Mouse (Mus musculus) forebrain, embryonic 16.5 days (tissue): ENCODE data around the gene Dld. TPM values are rescaled to one million over a fixed set of nuclear protein-coding genes. Genes with fewer than 3 reads are reported as not detected.

Experiments used
- ATAC-seq: fragments of 200-750 bp; cut with Nextera tagmentation; 2 replicates; pipeline ENCODE4 v1.8.0; 2017; ENCODE audit warnings: mild to moderate bottlenecking, moderate library complexity
- H3K27ac ChIP-seq: fragments of 300-500 bp; sonication (generic); 2 replicates; pipeline ENCODE4 v1.5.1; 2014; ENCODE audit warnings: low read length, control low read depth
- H3K27me3 ChIP-seq: fragments of 300-500 bp; sonication (generic); replicated peaks from 2 replicates; pipeline ENCODE4 v1.6.1; 2014; ENCODE audit warnings: low read length; ENCODE audit not compliant: control insufficient read depth, insufficient read depth
- H3K36me3 ChIP-seq: fragments of 300-500 bp; sonication (generic); 2 replicates; pipeline ENCODE4 v1.6.1; 2014; ENCODE audit not compliant: control insufficient read depth, insufficient read depth
- H3K4me1 ChIP-seq: fragments of 300-500 bp; sonication (generic); replicated peaks from 2 replicates; pipeline ENCODE4 v1.6.1; 2014; ENCODE audit warnings: low read length; ENCODE audit not compliant: control insufficient read depth, insufficient read depth
- H3K4me2 ChIP-seq: fragments of 300-500 bp; sonication (generic); 2 replicates; pipeline ENCODE4 v1.6.1; 2014; ENCODE audit warnings: mild to moderate bottlenecking, low read length, control low read depth
- H3K4me3 ChIP-seq: fragments of 300-500 bp; sonication (generic); replicated peaks from 2 replicates; pipeline ENCODE4 v1.5.1; 2014; ENCODE audit warnings: mild to moderate bottlenecking, low read length, control low read depth
- H3K9ac ChIP-seq: fragments of 300-500 bp; sonication (generic); replicated peaks from 2 replicates; pipeline ENCODE4 v1.6.1; 2014; ENCODE audit warnings: low read depth, low read length, control low read depth
- H3K9me3 ChIP-seq: fragments of 300-500 bp; sonication (generic); 2 replicates; pipeline ENCODE4 v1.6.1; 2016; ENCODE audit warnings: low read length; ENCODE audit not compliant: control insufficient read depth
- WGBS: fragments of 180-500 bp; shearing (Covaris S2); extraction: QIAGEN DNeasy Blood & Tissue Kit; methylation state at CpG from one replicate; pipeline ENCODE4 v1.1.7; 2014; 5-methylcytosine and 5-hydroxymethylcytosine counted together
- polyA plus RNA-seq: library from polyadenylated mRNA; unstranded; fragments of >200 nt; fragmentation: Nextera tagmentation; extraction: Ambion mirVana; gene quantifications from 2 replicates; pipeline ENCODE4 v1.2.1, GENCODE M21; 2015

Dld gene
- polyA plus RNA-seq, 1 experiment from 2014 or later, result 121 TPM

GRCm38 (mm10) chr12:31313136-31313535, 38.1 kb downstream of the Dld start:
- H3K9me3 ChIP-seq, result no peaks in the 10 kb centered on the region
- no peak overlapping the region for H3K4me3 ChIP-seq
- H3K4me2 ChIP-seq, result no peak overlapping the region
- H3K9ac ChIP-seq, result no peak overlapping the region
- peaks cover 1% of the 10 kb centered on the region for H3K4me1 ChIP-seq
- no peak for ATAC-seq
- 92% methylated on average over 4 of the region's 4 CpGs for WGBS
- no peaks in the 10 kb centered on the region for H3K27me3 ChIP-seq
- H3K36me3 ChIP-seq, result no peaks in the 10 kb centered on the region
- no peak overlapping the region for H3K27ac ChIP-seq

- H3K27me3 ChIP-seq, result no peaks in the 10 kb centered on the region
Observed at GRCm38 (mm10) chr12:31312281-31312680, 39.0 kb downstream of the Dld start.

GRCm38 (mm10) chr12:31311671-31312265, 39.5 kb downstream of the Dld start:
- 86% methylated on average over 9 of the region's 9 CpGs for WGBS
- H3K36me3 ChIP-seq, result no peaks in the 10 kb centered on the region
- no peaks in the 10 kb centered on the region for H3K9me3 ChIP-seq
- H3K27me3 ChIP-seq, result no peaks in the 10 kb centered on the region
- no peak overlapping the region for H3K4me2 ChIP-seq
- H3K9ac ChIP-seq, result no peak overlapping the region
- ATAC-seq, result no peak
- H3K4me1 ChIP-seq, result no peaks in the 10 kb centered on the region
- no peak overlapping the region for H3K4me3 ChIP-seq
- H3K27ac ChIP-seq, result no peak overlapping the region

More at GRCm38 (mm10) chr12:31312281-31312680, 39.0 kb downstream of the Dld start:
- 92% methylated on average over 5 of the region's 5 CpGs for WGBS
- ATAC-seq, result no peak
- Histone ChIP-seq H3K27ac (no peak overlapping the region), H3K9me3 (no peaks in the 10 kb centered on the region), H3K4me1 (no peaks in the 10 kb centered on the region), H3K36me3 (no peaks in the 10 kb centered on the region), H3K9ac (no peak overlapping the region), H3K4me3 (no peak overlapping the region), H3K4me2 (no peak overlapping the region)

- Histone ChIP-seq H3K27me3 (no peaks in the 10 kb centered on the region), H3K4me2 (no peak overlapping the region), H3K27ac (no peak overlapping the region), H3K9ac (no peak overlapping the region), H3K36me3 (no peaks in the 10 kb centered on the region), H3K4me1 (0 out of 2 replicates have a peak, but pooled peaks cover 3% of the 10 kb centered on the region), H3K4me3 (no peak overlapping the region), H3K9me3 (no peaks in the 10 kb centered on the region)
- 40% methylated on average over 9 of the region's 9 CpGs for WGBS
- ATAC-seq, result no peak
Observed at GRCm38 (mm10) chr12:31310687-31311086, 40.6 kb downstream of the Dld start.

- H3K9ac ChIP-seq, result no peak overlapping the region
- H3K27ac ChIP-seq, result no peak overlapping the region
- no peaks in the 10 kb centered on the region for H3K27me3 ChIP-seq
- H3K9me3 ChIP-seq, result no peaks in the 10 kb centered on the region
- H3K4me3 ChIP-seq, result no peak overlapping the region
- 0 out of 2 replicates have a peak, but pooled peaks cover 2% of the 10 kb centered on the region for H3K36me3 ChIP-seq
- peaks cover 5% of the 10 kb centered on the region; the same call in 1 of the 2 replicates for H3K4me1 ChIP-seq
- H3K4me2 ChIP-seq, result no peak overlapping the region
- 92% methylated on average over 8 of the region's 8 CpGs for WGBS
- ATAC-seq, result no peak
Observed at GRCm38 (mm10) chr12:31307756-31308155, 43.5 kb downstream of the Dld start.

- no peak overlapping the region for H3K4me3 ChIP-seq
- H3K4me2 ChIP-seq, result no peak overlapping the region
- H3K27me3 ChIP-seq, result no peaks in the 10 kb centered on the region
- H3K4me1 ChIP-seq, result peaks cover 6% of the 10 kb centered on the region; the same call in 1 of the 2 replicates
- 90% methylated on average over 8 of the region's 8 CpGs for WGBS
- no peak for ATAC-seq
- H3K36me3 ChIP-seq, result 0 out of 2 replicates have a peak, but pooled peaks cover 2% of the 10 kb centered on the region
- H3K27ac ChIP-seq, result no peak overlapping the region
- H3K9ac ChIP-seq, result no peak overlapping the region
- H3K9me3 ChIP-seq, result no peaks in the 10 kb centered on the region
Observed at GRCm38 (mm10) chr12:31307011-31307410, 44.2 kb downstream of the Dld start.

GRCm38 (mm10) chr12:31306075-31306675, 45.1 kb downstream of the Dld start:
- Histone ChIP-seq H3K9me3 (no peaks in the 10 kb centered on the region), H3K36me3 (0 out of 2 replicates have a peak, but pooled peaks cover 2% of the 10 kb centered on the region), H3K4me3 (no peak overlapping the region), H3K27ac (no peak overlapping the region), H3K4me2 (no peak overlapping the region), H3K4me1 (peaks cover 6% of the 10 kb centered on the region; the same call in 1 of the 2 replicates), H3K27me3 (no peaks in the 10 kb centered on the region), H3K9ac (no peak overlapping the region)
- 70% methylated on average over 5 of the region's 5 CpGs for WGBS
- ATAC-seq, result no peak

- Histone ChIP-seq H3K27me3 (no peaks in the 10 kb centered on the region), H3K4me3 (no peak overlapping the region), H3K27ac (no peak overlapping the region), H3K36me3 (0 out of 2 replicates have a peak, but pooled peaks cover 2% of the 10 kb centered on the region), H3K4me1 (peaks cover 6% of the 10 kb centered on the region; the same call in 1 of the 2 replicates), H3K4me2 (no peak overlapping the region), H3K9me3 (no peaks in the 10 kb centered on the region), H3K9ac (no peak overlapping the region)
- peak; percentile 74 for ATAC-seq
- 59% methylated on average over 16 of the region's 16 CpGs for WGBS
Observed at GRCm38 (mm10) chr12:31302766-31303511, 48.3 kb downstream of the Dld start.

- no peak overlapping the region for H3K4me2 ChIP-seq
- no peak overlapping the region for H3K4me3 ChIP-seq
- H3K9me3 ChIP-seq, result no peaks in the 10 kb centered on the region
- peaks cover 6% of the 10 kb centered on the region; the same call in 1 of the 2 replicates for H3K4me1 ChIP-seq
- no peaks in the 10 kb centered on the region for H3K27me3 ChIP-seq
- H3K9ac ChIP-seq, result no peak overlapping the region
- 0 out of 2 replicates have a peak, but pooled peaks cover 2% of the 10 kb centered on the region for H3K36me3 ChIP-seq
- 73% methylated on average over 5 of the region's 5 CpGs for WGBS
- no peak overlapping the region for H3K27ac ChIP-seq
- peak; percentile 5; the same call in 1 of the 2 replicates for ATAC-seq
Observed at GRCm38 (mm10) chr12:31302266-31302665, 49.0 kb downstream of the Dld start.
